Mouse (Mus musculus): ENCODE data around the gene C1qc. TPM values are rescaled to one million over a fixed set of nuclear protein-coding genes. Genes with fewer than 3 reads are reported as not detected.

The C1qc gene
- polyA plus RNA-seq, 1 experiment, result 436 TPM

DNA sequence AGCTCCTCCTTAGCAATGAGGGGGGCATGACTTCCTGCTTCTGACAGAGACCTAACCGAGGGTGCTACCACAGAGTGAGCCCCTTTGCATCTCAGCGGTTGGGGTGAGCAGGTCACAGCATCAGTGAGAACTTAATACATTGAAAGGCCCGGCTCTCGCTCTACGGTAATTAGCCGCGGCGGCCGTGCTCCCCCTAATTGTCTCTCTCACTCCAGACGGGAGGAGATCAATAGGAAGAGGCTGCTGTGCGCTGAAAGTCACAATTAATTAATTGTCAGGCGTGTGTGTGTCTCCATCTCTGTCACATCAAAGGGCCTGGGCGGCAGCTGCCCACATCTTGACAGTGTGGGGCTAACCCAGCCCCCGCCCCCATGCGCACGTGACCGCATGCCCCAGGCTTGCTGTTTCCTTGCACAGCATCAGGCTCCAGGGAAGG lies 18.4 kb upstream of the C1qc start:
- Histone ChIP-seq H3K36me3 (ENCODE audit: control insufficient read depth, insufficient read depth, low read length) (no peaks in the 10 kb centered on the region), H3K4me3 (ENCODE audit: extremely low read depth, insufficient read depth, insufficient read length) (no peak overlapping the region), H3K27me3 (ENCODE audit: control insufficient read depth, insufficient read depth, low read length) (no peaks in the 10 kb centered on the region), H3K27ac (ENCODE audit: insufficient read depth, low read length) (no peak overlapping the region), H3K4me1 (ENCODE audit: control insufficient read depth, insufficient read depth, insufficient read length) (no peaks in the 10 kb centered on the region)
- 15% methylated on average over 17 of the region's 17 CpGs for WGBS
- no peak for DNase-seq (ENCODE audit: low read depth in 1 of 2, low spot score in 2 of 2)
- TF ChIP-seq POLR2A (IDR thresholded peaks at IDR 0.05; ENCODE audit: low read depth, low read length), result no peak
- TF ChIP-seq CTCF (IDR thresholded peaks at IDR 0.05; ENCODE audit: extremely low read depth, insufficient read depth, insufficient read length, insufficient replicate concordance), result no peak

DNA sequence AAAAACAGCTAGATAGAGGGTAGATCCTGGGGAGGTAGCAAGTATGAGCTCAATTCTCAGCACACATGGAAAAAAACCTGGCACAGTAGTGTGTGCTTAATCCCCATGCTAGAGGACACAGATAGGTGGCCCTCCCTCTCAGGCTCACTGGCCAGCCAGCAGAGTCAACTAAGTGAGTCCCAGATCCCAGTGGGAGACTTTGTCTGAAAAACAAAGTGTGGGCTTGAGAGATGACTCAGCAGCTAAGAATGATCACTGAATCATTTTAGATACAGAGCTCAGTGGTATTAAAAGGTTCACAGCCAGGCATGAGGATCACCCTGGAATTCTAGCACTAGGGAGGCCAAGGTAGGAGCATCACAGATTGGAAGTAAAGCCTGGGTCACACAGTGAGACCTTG lies 14.9 kb upstream of the C1qc start:
- H3K27ac ChIP-seq (ENCODE audit: insufficient read depth, low read length), result no peak overlapping the region
- no peaks in the 10 kb centered on the region for H3K36me3 ChIP-seq (ENCODE audit: control insufficient read depth, insufficient read depth, low read length)
- no peak overlapping the region for H3K4me3 ChIP-seq (ENCODE audit: extremely low read depth, insufficient read depth, insufficient read length)
- no peaks in the 10 kb centered on the region for H3K4me1 ChIP-seq (ENCODE audit: control insufficient read depth, insufficient read depth, insufficient read length)
- TF ChIP-seq CTCF (IDR thresholded peaks at IDR 0.05; ENCODE audit: extremely low read depth, insufficient read depth, insufficient read length, insufficient replicate concordance), result no peak
- TF ChIP-seq POLR2A (IDR thresholded peaks at IDR 0.05; ENCODE audit: low read depth, low read length), result no peak
- DNase-seq (ENCODE audit: low read depth in 1 of 2, low spot score in 2 of 2), result no peak
- 0 out of 2 replicates have a peak, but pooled peaks cover 3% of the 10 kb centered on the region for H3K27me3 ChIP-seq (ENCODE audit: control insufficient read depth, insufficient read depth, low read length)

DNA sequence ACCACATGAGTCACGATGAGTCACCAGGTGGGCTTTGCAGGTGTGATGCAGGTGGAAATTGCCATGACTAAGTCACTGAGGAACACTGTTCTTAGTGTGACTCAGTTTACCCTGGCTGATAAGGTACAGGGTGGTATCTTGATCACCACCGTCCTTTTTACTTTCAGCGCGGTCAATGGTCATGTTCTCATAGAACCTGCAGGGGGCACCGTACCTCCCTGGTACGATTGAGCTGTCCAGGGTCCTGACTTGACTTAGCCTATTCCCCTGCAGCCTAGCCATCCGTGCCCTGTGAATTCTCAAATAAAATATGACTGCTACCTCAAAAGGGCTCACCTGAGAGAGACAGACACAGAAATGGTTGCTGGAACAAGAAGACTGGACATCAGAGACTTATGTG lies 14.2 kb upstream of the C1qc start:
- H3K4me3 ChIP-seq (ENCODE audit: extremely low read depth, insufficient read depth, insufficient read length), result no peak overlapping the region
- no peak overlapping the region for H3K27ac ChIP-seq (ENCODE audit: insufficient read depth, low read length)
- DNase-seq (ENCODE audit: low read depth in 1 of 2, low spot score in 2 of 2), result no peak
- no peaks in the 10 kb centered on the region for H3K4me1 ChIP-seq (ENCODE audit: control insufficient read depth, insufficient read depth, insufficient read length)
- TF ChIP-seq CTCF (IDR thresholded peaks at IDR 0.05; ENCODE audit: extremely low read depth, insufficient read depth, insufficient read length, insufficient replicate concordance) (peak; percentile 49; the same call in 1 of the 2 replicates), POLR2A (IDR thresholded peaks at IDR 0.05; ENCODE audit: low read depth, low read length) (no peak)
- H3K27me3 ChIP-seq (ENCODE audit: control insufficient read depth, insufficient read depth, low read length), result 0 out of 2 replicates have a peak, but pooled peaks cover 3% of the 10 kb centered on the region
- WGBS, result 14% methylated on average over 7 of the region's 7 CpGs
- no peaks in the 10 kb centered on the region for H3K36me3 ChIP-seq (ENCODE audit: control insufficient read depth, insufficient read depth, low read length)

DNA sequence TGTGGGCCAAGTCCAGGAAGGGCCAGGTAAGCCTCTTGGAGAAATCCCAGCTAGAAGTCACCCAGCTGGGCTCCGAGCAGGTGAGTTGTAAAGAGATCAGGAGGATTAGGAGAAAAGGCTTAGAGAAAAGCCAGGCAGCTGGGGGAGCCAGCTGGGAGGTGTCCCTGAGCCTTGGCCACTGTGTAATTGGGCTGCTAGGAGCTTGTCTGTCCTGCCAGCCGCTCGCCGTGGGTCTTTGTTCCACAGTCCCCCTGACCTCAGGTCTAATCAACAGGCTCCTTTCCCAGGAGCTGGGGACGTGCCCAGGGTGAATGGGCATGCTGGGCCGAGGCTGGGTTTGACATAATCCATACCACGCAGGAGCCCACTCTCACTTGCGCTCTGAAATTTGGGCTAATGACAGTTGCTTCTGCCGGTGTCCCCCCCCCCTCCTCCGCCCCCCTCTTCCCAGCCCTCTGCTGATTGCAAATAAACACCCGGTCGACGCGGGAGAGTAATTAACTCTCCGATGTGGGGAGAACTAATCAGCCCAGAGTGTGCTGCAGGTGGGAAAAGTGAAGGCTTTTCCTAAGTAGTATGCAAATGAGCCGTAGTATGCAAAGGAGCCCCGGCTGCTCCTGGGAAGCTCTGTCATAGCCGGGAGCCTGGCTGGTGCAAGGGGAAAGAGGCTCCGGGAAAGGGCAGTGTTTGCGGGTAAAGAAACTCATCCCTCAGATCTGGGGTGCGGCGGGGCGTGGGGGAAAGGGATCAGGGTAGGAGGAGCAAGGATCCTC lies 12.1 kb upstream of the C1qc start:
- no peak for DNase-seq (ENCODE audit: low read depth in 1 of 2, low spot score in 2 of 2)
- H3K4me3 ChIP-seq (ENCODE audit: extremely low read depth, insufficient read depth, insufficient read length), result no peak overlapping the region
- no peak overlapping the region for H3K27ac ChIP-seq (ENCODE audit: insufficient read depth, low read length)
- no peaks in the 10 kb centered on the region for H3K4me1 ChIP-seq (ENCODE audit: control insufficient read depth, insufficient read depth, insufficient read length)
- 6% methylated on average over 23 of the region's 23 CpGs for WGBS
- TF ChIP-seq POLR2A (IDR thresholded peaks at IDR 0.05; ENCODE audit: low read depth, low read length) (no peak), CTCF (IDR thresholded peaks at IDR 0.05; ENCODE audit: extremely low read depth, insufficient read depth, insufficient read length, insufficient replicate concordance) (no peak)
- H3K36me3 ChIP-seq (ENCODE audit: control insufficient read depth, insufficient read depth, low read length), result no peaks in the 10 kb centered on the region
- 0 out of 2 replicates have a peak, but pooled peaks cover 3% of the 10 kb centered on the region for H3K27me3 ChIP-seq (ENCODE audit: control insufficient read depth, insufficient read depth, low read length)

DNA sequence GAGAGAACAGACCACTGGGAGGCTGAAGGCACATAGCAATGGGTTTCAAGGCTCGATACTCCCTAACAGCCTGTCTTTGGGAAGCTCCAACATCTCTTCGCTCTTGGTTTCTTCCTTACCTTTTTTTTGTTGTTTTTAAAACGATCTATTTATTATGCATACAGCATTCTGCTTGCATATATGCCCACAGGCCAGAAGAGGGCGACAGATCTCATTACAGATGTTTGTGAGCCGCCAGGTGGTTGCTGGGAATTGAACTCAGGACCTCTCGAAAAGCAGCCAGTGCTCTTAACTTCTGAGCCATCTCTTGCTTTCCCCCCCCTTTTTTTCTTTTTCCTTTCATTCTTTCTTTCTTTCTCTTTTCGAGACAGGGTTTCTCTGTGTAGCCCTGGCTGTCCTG lies 6.3 kb upstream of the C1qc start:
- TF ChIP-seq CTCF (IDR thresholded peaks at IDR 0.05; ENCODE audit: extremely low read depth, insufficient read depth, insufficient read length, insufficient replicate concordance), result no peak
- TF ChIP-seq POLR2A (IDR thresholded peaks at IDR 0.05; ENCODE audit: low read depth, low read length), result no peak
- Histone ChIP-seq H3K27me3 (ENCODE audit: control insufficient read depth, insufficient read depth, low read length) (no peaks in the 10 kb centered on the region), H3K4me1 (ENCODE audit: control insufficient read depth, insufficient read depth, insufficient read length) (no peaks in the 10 kb centered on the region), H3K36me3 (ENCODE audit: control insufficient read depth, insufficient read depth, low read length) (no peaks in the 10 kb centered on the region), H3K27ac (ENCODE audit: insufficient read depth, low read length) (no peak overlapping the region), H3K4me3 (ENCODE audit: extremely low read depth, insufficient read depth, insufficient read length) (no peak overlapping the region)
- 56% methylated on average over 7 of the region's 7 CpGs for WGBS
- DNase-seq (ENCODE audit: low read depth in 1 of 2, low spot score in 2 of 2), result no peak

DNA sequence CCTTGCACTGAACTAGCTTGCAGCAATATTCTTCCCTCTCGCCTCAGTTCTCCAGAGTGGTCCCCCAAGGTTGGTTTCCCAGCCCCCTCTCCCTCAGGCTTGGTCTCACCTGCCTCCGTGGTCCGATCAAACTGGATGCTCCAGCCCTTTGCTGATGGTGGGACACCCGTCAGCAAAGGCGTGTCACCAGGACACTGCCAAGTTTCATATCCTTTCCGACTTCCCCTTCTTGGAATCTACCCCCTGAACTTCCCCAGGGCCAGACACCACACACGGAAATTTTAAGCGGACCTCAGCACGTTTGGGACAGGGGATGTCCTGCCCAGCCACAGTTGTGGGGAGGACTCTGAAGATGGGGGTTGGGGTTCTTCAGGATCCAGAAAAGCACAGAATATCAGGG lies 5.8 kb upstream of the C1qc start, which contains the start of gene C1qa:
C1qa (minus strand) TSS at position 167 of the 400 bp plus-strand sequence.
- DNase-seq (ENCODE audit: low read depth in 1 of 2, low spot score in 2 of 2), result no peak
- no peaks in the 10 kb centered on the region for H3K27me3 ChIP-seq (ENCODE audit: control insufficient read depth, insufficient read depth, low read length)
- H3K4me3 ChIP-seq (ENCODE audit: extremely low read depth, insufficient read depth, insufficient read length), result peak within 1 kb of the TSS; percentile 21; the same call in 1 of the 2 replicates
- 68% methylated on average over 9 of the region's 9 CpGs for WGBS
- peak within 1 kb of the TSS; percentile 69 for H3K27ac ChIP-seq (ENCODE audit: insufficient read depth, low read length)
- no peaks in the 10 kb centered on the region for H3K4me1 ChIP-seq (ENCODE audit: control insufficient read depth, insufficient read depth, insufficient read length)
- TF ChIP-seq CTCF (IDR thresholded peaks at IDR 0.05; ENCODE audit: extremely low read depth, insufficient read depth, insufficient read length, insufficient replicate concordance) (no peak), POLR2A (IDR thresholded peaks at IDR 0.05; ENCODE audit: low read depth, low read length) (no peak)
- no peaks in the 10 kb centered on the region for H3K36me3 ChIP-seq (ENCODE audit: control insufficient read depth, insufficient read depth, low read length)

DNA sequence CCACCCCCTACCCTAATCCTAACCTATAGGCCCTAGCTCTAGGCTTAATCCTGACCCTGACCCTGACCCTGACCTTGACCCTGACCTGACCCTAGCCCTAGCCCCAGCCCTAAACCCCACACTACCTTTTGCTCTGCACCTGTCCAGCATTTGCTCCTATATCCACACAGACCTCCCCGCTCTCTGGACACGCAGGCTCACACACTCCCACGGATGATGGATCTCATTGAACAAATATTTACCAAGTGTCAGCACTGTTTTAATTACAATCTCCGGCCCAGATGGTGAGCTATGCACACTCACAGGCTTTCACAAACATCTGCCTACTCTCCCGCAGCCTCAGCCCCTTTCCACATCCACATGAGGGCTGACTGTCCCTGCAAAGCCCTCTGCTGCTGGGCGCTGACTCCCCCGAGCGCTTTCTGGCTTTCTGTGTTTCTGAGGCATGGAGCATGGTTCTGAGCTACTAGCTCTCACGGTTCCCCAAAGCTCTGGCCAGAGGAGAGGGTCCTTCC lies 5.3 kb upstream of the C1qc start:
- TF ChIP-seq POLR2A (IDR thresholded peaks at IDR 0.05; ENCODE audit: low read depth, low read length) (no peak), CTCF (IDR thresholded peaks at IDR 0.05; ENCODE audit: extremely low read depth, insufficient read depth, insufficient read length, insufficient replicate concordance) (no peak)
- Histone ChIP-seq H3K27me3 (ENCODE audit: control insufficient read depth, insufficient read depth, low read length) (no peaks in the 10 kb centered on the region), H3K27ac (ENCODE audit: insufficient read depth, low read length) (peak overlapping the region; percentile 69)

More for the DNA sequence above, 5.3 kb upstream of the C1qc start:
- 69% methylated on average over 9 of the region's 9 CpGs for WGBS
- Histone ChIP-seq H3K4me1 (ENCODE audit: control insufficient read depth, insufficient read depth, insufficient read length) (no peaks in the 10 kb centered on the region), H3K4me3 (ENCODE audit: extremely low read depth, insufficient read depth, insufficient read length) (peak overlapping the region; percentile 21; the same call in 1 of the 2 replicates), H3K36me3 (ENCODE audit: control insufficient read depth, insufficient read depth, low read length) (no peaks in the 10 kb centered on the region)
- DNase-seq (ENCODE audit: low read depth in 1 of 2, low spot score in 2 of 2), result no peak

Data from spleen, adult 2 months (tissue).